Mouse (Mus musculus) midbrain, embryonic 16.5 days (tissue): ENCODE results near the gene Tmem212. TPM values are rescaled to one million over a fixed set of nuclear protein-coding genes. Genes with fewer than 3 reads are reported as not detected.
"Not testable (repeated sequence)": the region's sequence is repeated elsewhere in the genome, so short reads cannot be mapped to it uniquely, and the experiment has no call there.

ENCODE experiments used
- ATAC-seq: fragments of 200-750 bp; cut with Nextera tagmentation; 2 replicates; pipeline ENCODE4 v1.8.0; 2017; ENCODE audit warnings: moderate TSS enrichment
- H3K27ac ChIP-seq: fragments of 300-500 bp; sonication (generic); 2 replicates; pipeline ENCODE4 v1.5.1; 2014; ENCODE audit warnings: mild to moderate bottlenecking, low read length, mixed read lengths
- H3K27me3 ChIP-seq: fragments of 300-500 bp; sonication (generic); 2 replicates; pipeline ENCODE4 v1.6.1; 2014; ENCODE audit warnings: low read depth, low read length, mixed read lengths; ENCODE audit not compliant: control insufficient read depth, insufficient read depth
- H3K36me3 ChIP-seq: fragments of 300-500 bp; sonication (generic); 2 replicates; pipeline ENCODE4 v1.6.1; 2014; ENCODE audit warnings: mild to moderate bottlenecking, low read length, moderate library complexity, mixed read lengths; ENCODE audit not compliant: control insufficient read depth, insufficient read depth
- H3K4me1 ChIP-seq: fragments of 300-500 bp; sonication (generic); 2 replicates; pipeline ENCODE4 v1.6.1; 2014; ENCODE audit warnings: mild to moderate bottlenecking, low read length, mixed read lengths; ENCODE audit not compliant: control insufficient read depth, insufficient read depth
- H3K4me2 ChIP-seq: fragments of 300-500 bp; sonication (generic); 2 replicates; pipeline ENCODE4 v1.6.1; 2014; ENCODE audit warnings: mild to moderate bottlenecking, low read length, mixed read lengths
- H3K4me3 ChIP-seq: fragments of 300-500 bp; sonication (generic); 2 replicates; pipeline ENCODE4 v1.5.1; 2014; ENCODE audit warnings: low read depth, mild to moderate bottlenecking, low read length, moderate library complexity, mixed read lengths
- H3K9ac ChIP-seq: fragments of 300-500 bp; sonication (generic); 2 replicates; pipeline ENCODE4 v1.6.1; 2014; ENCODE audit warnings: low read depth, low read length, mixed read lengths
- H3K9me3 ChIP-seq: fragments of 300-500 bp; sonication (generic); replicated peaks from 2 replicates; pipeline ENCODE4 v1.6.1; 2014; ENCODE audit warnings: mild to moderate bottlenecking, low read length, mixed read lengths; ENCODE audit not compliant: control insufficient read depth, poor library complexity, severe bottlenecking
- WGBS: fragments of 180-500 bp; shearing (Covaris S2); extraction: QIAGEN DNeasy Blood & Tissue Kit; methylation state at CpG from one replicate; pipeline ENCODE4 v1.1.7; 2014; 5-methylcytosine and 5-hydroxymethylcytosine counted together
- polyA plus RNA-seq: library from polyadenylated mRNA; unstranded; fragments of >200 nt; fragmentation: Nextera tagmentation; extraction: Ambion mirVana; gene quantifications from 2 replicates; pipeline ENCODE4 v1.2.1, GENCODE M21; 2015

Gene Tmem212
- polyA plus RNA-seq: 0.41 and 3.2 TPM in 2 replicates

DNA sequence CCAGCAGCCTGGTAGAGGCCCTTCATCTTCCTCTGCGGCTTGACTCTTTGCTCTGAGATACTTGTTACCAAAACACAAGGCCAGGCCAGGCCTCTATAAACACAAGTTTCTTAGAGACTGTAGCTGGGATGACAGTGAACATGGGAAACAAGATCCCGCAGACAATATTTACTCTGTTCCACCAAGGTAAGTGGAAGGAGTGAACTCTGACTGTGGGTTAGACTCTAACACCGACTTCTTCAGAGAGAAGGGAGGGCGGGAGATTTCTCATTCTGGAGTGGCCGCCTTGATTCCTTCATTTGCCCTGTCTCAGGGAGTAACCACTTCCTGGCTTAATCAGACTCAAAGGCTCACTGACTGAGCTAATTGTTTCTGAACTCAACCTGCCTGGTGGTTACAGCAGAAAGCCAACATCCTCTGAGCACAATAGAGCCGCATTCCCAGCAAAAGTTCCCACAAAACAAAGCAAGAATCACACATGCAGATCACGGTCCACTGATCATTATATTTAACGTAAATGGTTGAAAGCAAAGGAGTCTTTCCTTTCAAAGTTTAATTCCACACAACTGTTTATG, at the start of gene Tmem212:
Gene Tmem212, minus strand, starts transcription at position 51 of the 575 bp plus-strand sequence.
- H3K4me2 ChIP-seq: no peak within 1 kb of the TSS
- WGBS: 71% methylated on average over 8 of the region's 8 CpGs
- H3K9me3 ChIP-seq: no peaks in the 10 kb centered on the region
- H3K27ac ChIP-seq: no peak within 1 kb of the TSS
- ATAC-seq: no peak
- no peaks in the 10 kb centered on the region for H3K27me3 ChIP-seq
- H3K4me3 ChIP-seq: no peak within 1 kb of the TSS
- H3K4me1 ChIP-seq: no peaks in the 10 kb centered on the region
- no peaks in the 10 kb centered on the region for H3K36me3 ChIP-seq
- no peak within 1 kb of the TSS for H3K9ac ChIP-seq

DNA sequence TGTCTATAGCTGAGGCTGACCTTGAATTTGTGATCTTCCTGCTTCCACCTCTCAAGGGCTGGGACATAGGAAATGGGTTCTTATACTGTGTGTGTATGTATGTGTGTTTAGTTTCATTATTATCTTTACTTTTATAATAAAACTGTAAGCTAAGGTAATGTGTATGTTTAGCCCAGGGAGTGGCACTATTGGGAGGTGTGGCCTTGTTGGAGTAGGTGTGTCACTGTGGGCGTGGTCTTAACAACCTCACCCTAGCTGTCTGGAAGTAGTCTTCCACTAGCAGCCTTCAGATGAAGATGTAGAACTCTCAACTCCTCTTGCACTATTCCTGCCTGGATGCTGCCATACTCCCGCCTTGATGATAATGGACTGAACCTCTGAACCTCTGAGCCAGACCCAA, 49.2 kb upstream of the Tmem212 start:
- not testable (repeated sequence) for H3K4me2 ChIP-seq, H3K4me3 ChIP-seq, H3K9ac ChIP-seq, H3K36me3 ChIP-seq, H3K9me3 ChIP-seq, H3K27ac ChIP-seq, H3K4me1 ChIP-seq, H3K27me3 ChIP-seq, ATAC-seq
- WGBS: 89% methylated on average over 2 of the region's 2 CpGs

DNA sequence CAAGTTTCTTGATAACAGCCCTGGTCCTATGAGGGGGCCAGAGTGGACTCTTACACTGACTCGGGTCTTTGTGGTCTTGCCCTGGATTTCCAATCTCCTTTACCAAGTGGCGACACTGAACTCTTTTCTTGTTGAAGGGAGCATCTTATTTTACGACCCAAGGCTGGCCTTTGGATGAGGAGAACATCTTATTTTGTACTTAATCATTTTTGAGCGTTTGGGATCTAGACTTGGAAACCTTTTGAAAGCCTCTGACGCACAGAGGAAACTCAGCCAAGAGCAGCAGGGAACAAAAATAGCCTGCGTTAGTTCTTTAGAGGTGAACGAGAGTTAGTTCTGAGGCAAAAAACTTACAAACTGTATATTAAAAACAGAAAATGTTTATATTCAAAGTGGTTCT, 46.8 kb upstream of the Tmem212 start:
- Histone ChIP-seq H3K27me3 (no peaks in the 10 kb centered on the region), H3K4me3 (no peak overlapping the region), H3K36me3 (no peaks in the 10 kb centered on the region), H3K4me2 (no peak overlapping the region), H3K9me3 (no peaks in the 10 kb centered on the region), H3K27ac (no peak overlapping the region), H3K4me1 (peaks cover 8% of the 10 kb centered on the region; the same call in 1 of the 2 replicates), H3K9ac (no peak overlapping the region)
- no peak for ATAC-seq
- WGBS: 87% methylated on average over 7 of the region's 7 CpGs

DNA sequence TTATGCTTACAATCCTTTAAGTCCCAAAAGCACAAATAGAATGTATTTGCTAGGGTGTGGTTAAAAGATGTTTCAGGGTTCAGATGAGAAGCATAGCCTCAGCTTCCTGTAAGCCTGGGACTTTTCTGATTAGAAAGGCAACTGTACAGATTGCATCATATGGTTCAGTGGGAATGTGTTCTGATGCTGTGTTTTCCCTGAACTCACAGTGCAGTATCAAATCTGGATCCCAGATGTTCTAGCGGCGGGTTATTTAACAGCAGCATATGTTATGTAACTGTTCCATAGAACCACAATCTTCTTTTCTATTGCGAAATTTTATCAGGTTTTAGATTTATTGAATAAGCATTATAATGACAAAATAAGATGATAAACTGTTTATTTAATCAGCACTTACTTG, 45.5 kb upstream of the Tmem212 start:
- Histone ChIP-seq H3K36me3 (no peaks in the 10 kb centered on the region), H3K9ac (no peak overlapping the region), H3K4me2 (no peak overlapping the region), H3K9me3 (no peaks in the 10 kb centered on the region), H3K4me3 (no peak overlapping the region), H3K27me3 (no peaks in the 10 kb centered on the region), H3K4me1 (peaks cover 8% of the 10 kb centered on the region; the same call in 1 of the 2 replicates), H3K27ac (no peak overlapping the region)
- no peak for ATAC-seq
- WGBS: 94% methylated on average over 3 of the region's 3 CpGs

DNA sequence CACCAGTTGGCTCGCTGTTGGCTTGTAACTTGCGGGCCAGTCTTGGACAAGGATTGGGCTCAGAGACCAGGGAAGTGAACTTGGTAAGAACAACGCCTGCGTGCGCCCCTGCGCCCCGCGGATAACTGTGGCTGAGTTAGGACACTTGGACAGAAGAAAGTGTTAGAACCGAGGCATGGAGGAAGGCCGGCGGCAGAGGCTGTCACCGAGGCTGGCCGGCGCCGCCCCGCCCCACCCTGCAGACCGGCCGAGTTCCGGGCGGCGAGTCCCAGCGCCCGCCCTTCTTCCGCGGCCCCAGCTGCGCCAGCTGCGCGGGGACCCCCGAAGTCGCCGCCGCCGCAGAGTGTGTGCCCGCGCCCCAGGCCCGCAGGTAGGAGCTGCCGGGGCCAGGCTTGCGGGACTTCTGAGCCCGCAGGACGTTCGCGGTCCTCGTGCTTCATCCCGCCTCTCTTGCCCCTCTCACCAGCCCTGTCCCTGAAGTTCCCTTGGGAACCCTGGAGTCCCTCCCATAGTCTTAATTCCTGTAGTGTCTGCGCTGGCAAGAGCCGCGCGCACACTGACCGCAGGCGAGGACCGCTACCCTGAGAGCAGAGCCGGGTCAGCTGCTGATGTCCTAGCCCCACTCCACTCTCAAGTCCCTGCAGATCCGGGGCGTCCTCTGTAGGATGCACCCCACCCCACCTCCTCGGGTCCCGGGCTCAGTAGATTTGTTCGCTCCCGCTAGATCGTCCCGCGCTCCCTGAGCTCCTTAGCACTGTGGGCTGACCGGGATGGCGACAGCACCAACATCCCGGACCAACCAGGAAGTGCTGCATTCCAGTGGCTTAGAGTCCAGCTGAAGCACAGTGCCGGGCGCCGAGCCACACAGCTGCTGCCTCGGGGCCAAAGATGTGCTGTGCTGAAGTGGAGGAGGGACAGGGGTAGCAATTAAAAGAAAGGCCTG, 42.5 kb upstream of the Tmem212 start, which contains the start of gene Pld1:
Gene Pld1, plus strand, starts transcription at position 315 of the 943 bp plus-strand sequence.
- Histone ChIP-seq H3K36me3 (no peaks in the 10 kb centered on the region), H3K27me3 (no peaks in the 10 kb centered on the region), H3K4me1 (peaks cover 8% of the 10 kb centered on the region; the same call in 1 of the 2 replicates), H3K9me3 (no peaks in the 10 kb centered on the region), H3K27ac (peak within 1 kb of the TSS; percentile 49; the same call in 1 of the 2 replicates), H3K4me2 (peak within 1 kb of the TSS; percentile 98), H3K4me3 (peak within 1 kb of the TSS; percentile 61), H3K9ac (peak within 1 kb of the TSS; percentile 64)
- under 1% methylated on average over 60 of the region's 68 CpGs for WGBS
- peak; percentile 85 for ATAC-seq

DNA sequence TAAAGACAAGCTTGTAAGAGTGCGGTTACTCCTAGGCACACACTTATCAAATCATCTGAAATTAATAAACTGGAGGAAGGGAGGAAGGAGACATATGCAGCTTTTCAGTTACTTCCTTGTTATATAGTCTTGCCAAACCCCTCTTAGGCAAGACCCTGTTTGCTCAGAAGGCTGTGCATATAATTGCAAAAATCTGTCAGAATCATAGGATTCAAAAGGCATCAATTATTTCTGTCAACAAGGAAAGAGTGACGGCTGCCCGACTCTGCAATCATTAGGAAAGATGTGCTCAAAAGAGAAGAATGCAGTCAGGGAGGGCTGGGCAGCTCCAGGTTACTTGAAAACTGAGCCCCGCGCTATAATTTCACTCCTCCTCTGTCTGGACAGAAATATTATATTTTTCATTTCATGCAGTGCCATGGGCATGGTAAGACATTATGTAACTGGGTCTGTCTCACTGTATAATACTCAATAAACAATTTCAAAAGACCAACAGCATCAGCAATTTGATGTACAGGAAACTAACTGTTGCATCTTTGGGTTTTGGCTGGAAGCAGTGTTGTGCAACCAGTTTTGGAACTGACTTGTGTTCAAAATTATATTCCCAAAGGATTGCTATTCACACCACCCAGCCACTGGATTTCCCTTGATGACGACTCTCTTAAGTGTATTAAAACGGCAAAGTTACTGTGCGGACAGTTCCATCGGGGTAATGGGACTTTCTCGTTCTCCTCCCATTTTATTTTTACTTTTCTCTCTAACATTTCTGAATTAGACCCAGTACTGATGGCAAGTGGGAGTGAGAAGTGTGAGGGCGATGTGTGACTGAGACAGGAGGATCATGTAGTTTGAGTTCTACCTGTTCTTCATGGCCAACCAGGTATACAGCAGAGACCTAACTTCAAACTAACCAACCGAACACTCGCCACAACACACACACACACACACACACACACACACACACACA, 41.3 kb upstream of the Tmem212 start:
- no peak overlapping the region for H3K4me3 ChIP-seq
- H3K9ac ChIP-seq: no peak overlapping the region
- no peaks in the 10 kb centered on the region for H3K9me3 ChIP-seq
- no peak overlapping the region for H3K27ac ChIP-seq
- no peaks in the 10 kb centered on the region for H3K36me3 ChIP-seq
- WGBS: 86% methylated on average over 13 of the region's 13 CpGs
- ATAC-seq: no peak
- peaks cover 8% of the 10 kb centered on the region; the same call in 1 of the 2 replicates for H3K4me1 ChIP-seq
- no peak overlapping the region for H3K4me2 ChIP-seq
- H3K27me3 ChIP-seq: no peaks in the 10 kb centered on the region

DNA sequence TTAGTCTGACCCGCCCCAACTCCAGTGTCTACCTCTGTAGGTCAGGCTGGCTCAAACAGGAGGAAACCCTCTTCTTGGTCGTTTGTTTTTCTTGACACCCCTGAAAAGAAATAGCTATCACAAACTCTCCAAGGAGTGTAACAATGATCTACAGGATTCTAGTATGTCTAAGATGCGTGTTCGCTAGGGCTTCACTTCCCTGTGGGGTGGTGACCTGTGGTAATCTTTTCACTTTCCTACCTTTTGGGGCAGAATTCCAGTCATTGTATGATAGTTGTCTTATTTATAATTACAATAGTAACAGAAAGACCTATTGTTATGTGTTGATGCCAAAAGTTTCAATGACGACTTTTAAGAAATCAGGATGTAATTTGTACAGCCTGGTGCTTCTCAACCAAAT, 40.6 kb upstream of the Tmem212 start:
- Histone ChIP-seq H3K4me3 (no peak overlapping the region), H3K27ac (no peak overlapping the region), H3K4me2 (no peak overlapping the region), H3K9ac (no peak overlapping the region), H3K27me3 (no peaks in the 10 kb centered on the region), H3K36me3 (no peaks in the 10 kb centered on the region), H3K4me1 (peaks cover 8% of the 10 kb centered on the region; the same call in 1 of the 2 replicates), H3K9me3 (no peaks in the 10 kb centered on the region)
- whole genome bisulfite sequencing: 83% methylated on average over 5 of the region's 5 CpGs
- no peak for ATAC-seq

DNA sequence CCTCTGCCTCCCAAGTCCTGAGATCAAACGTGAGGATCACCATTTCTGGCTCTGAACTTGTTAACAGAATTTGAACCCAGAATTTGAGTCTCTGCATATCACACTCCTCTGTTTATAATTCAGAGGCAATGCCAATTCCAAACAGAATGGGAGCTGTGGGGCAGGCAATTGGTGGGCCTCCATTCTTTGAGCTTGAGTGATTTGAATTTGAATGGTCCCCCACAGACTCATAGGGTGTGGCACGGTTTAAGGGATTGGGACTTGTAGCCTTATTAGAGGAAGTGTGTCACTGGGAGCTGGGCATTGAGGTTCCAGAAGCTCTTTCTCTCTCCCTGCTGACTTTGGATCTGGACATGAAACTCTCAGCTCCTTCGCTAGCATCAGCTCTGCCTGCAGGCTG, 39.5 kb upstream of the Tmem212 start:
- H3K9ac ChIP-seq: no peak overlapping the region
- ATAC-seq: no peak
- H3K27ac ChIP-seq: no peak overlapping the region
- H3K9me3 ChIP-seq: no peaks in the 10 kb centered on the region
- H3K4me2 ChIP-seq: no peak overlapping the region
- no peaks in the 10 kb centered on the region for H3K27me3 ChIP-seq
- H3K36me3 ChIP-seq: no peaks in the 10 kb centered on the region
- WGBS: 51% methylated on average over 3 of the region's 3 CpGs
- no peak overlapping the region for H3K4me3 ChIP-seq
- peaks cover 8% of the 10 kb centered on the region; the same call in 1 of the 2 replicates for H3K4me1 ChIP-seq
